Mouse (Mus musculus) midbrain, embryonic 10.5 days (tissue): Measurements from ENCODE around the gene Nif3l1. TPM values are rescaled to one million over a fixed set of nuclear protein-coding genes. Genes with fewer than 3 reads are reported as not detected.

Experiments
- DNase-seq: peaks from one replicate; pipeline ENCODE4 v3.0.0-alpha.2; 2017; ENCODE audit warnings: low spot score
- H3K27ac ChIP-seq: fragments of 300-500 bp; sonication (generic); replicated peaks from 2 replicates; pipeline ENCODE4 v1.5.1; 2016; ENCODE audit warnings: mild to moderate bottlenecking
- H3K27me3 ChIP-seq: fragments of 300-500 bp; sonication (generic); 2 replicates; pipeline ENCODE4 v1.6.1; 2016; ENCODE audit warnings: low read depth, mild to moderate bottlenecking; ENCODE audit not compliant: poor library complexity, severe bottlenecking
- H3K36me3 ChIP-seq: fragments of 300-500 bp; sonication (generic); 2 replicates; pipeline ENCODE4 v1.6.1; 2016; ENCODE audit warnings: mild to moderate bottlenecking, moderate library complexity
- H3K4me1 ChIP-seq: fragments of 300-500 bp; sonication (generic); 2 replicates; pipeline ENCODE4 v1.6.1; 2016
- H3K4me3 ChIP-seq: fragments of 300-500 bp; sonication (generic); 2 replicates; pipeline ENCODE4 v1.5.1; 2016; ENCODE audit warnings: mild to moderate bottlenecking, moderate library complexity
- H3K9me3 ChIP-seq: fragments of 300-500 bp; sonication (generic); replicated peaks from 2 replicates; pipeline ENCODE4 v1.6.1; 2016; ENCODE audit warnings: mild to moderate bottlenecking
- WGBS: fragments of 180-500 bp; shearing (Covaris S2); methylation state at CpG from one replicate; pipeline ENCODE4 v1.1.7; 2016; 5-methylcytosine and 5-hydroxymethylcytosine counted together
- polyA plus RNA-seq: library from polyadenylated mRNA; unstranded; fragments of >200 nt; fragmentation: Nextera tagmentation; extraction: Ambion mirVana; gene quantifications from 2 replicates; pipeline ENCODE4 v1.2.1, GENCODE M21; 2016

The Nif3l1 gene
- 70.8 and 76.7 TPM in 2 replicates for polyA plus RNA-seq

DNA sequence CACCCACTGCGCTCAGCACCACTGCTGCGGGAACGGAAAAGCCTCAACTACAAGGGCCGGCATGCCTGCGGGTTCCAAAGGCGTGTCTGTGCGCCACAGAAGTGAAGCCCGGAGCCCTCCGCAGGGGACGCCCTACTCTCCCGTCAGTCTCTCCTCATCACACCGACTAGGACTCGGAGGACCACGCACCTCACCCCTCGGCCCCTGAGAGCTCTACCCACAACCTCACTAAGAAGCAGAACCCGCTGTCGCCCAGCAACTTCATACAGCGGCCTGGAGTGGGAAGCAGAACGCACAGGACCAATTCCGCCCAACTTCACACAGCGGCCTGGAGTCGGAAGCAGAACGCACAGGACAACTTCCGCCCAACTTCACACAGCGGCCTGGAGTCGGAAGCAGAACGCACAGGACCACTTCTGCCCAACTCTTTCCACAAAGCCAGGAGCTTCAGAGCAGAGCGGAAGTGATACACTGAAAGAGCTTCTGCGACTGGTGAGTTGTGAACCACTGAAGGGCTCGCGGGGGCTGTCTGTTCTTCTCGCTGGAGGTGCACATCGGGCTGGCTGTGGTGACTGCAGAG lies at the start of gene Nif3l1, which contains the start of gene Ppil3:
Gene Nif3l1, plus strand, starts transcription at position 9 of the 580 bp plus-strand sequence.
Gene Ppil3, minus strand, starts transcription at position 344 of the 580 bp plus-strand sequence.
- peak within 1 kb of the TSS; percentile 77 for H3K4me3 ChIP-seq
- H3K9me3 ChIP-seq = no peaks in the 10 kb centered on the region
- DNase-seq = peak; percentile 87
- H3K4me1 ChIP-seq = peaks cover 28% of the 10 kb centered on the region
- peak within 1 kb of the TSS; percentile 91 for H3K27ac ChIP-seq
- no peaks in the 10 kb centered on the region for H3K27me3 ChIP-seq
- WGBS = under 1% methylated on average over 33 of the region's 33 CpGs
- H3K36me3 ChIP-seq = peaks cover 59% of the 10 kb centered on the region

DNA sequence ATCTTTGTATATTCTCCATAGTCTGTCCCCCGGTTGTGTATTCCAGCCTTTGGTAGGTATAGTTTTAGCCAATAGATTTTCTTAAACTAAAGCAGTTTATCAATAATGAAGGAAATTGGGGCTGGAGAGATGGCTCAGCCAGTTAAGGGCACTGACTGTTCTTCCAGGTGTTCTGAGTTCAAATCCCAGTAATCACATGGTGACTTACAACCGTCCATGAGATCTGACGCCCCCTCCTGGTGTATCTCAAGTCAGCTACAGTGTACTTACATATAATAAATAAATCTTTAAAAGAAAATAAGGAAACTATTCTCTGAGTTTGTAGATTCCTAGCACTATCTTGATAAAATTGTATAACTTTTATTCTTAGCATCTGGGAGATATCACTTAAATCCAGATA lies 49.6 kb upstream of the Nif3l1 start:
- H3K9me3 ChIP-seq = no peaks in the 10 kb centered on the region
- 99% methylated on average over 3 of the region's 3 CpGs for WGBS
- H3K36me3 ChIP-seq = peaks cover 59% of the 10 kb centered on the region
- peaks cover 19% of the 10 kb centered on the region for H3K4me1 ChIP-seq
- H3K27ac ChIP-seq = no peak overlapping the region
- no peak for DNase-seq
- no peaks in the 10 kb centered on the region for H3K27me3 ChIP-seq
- H3K4me3 ChIP-seq = no peak overlapping the region

DNA sequence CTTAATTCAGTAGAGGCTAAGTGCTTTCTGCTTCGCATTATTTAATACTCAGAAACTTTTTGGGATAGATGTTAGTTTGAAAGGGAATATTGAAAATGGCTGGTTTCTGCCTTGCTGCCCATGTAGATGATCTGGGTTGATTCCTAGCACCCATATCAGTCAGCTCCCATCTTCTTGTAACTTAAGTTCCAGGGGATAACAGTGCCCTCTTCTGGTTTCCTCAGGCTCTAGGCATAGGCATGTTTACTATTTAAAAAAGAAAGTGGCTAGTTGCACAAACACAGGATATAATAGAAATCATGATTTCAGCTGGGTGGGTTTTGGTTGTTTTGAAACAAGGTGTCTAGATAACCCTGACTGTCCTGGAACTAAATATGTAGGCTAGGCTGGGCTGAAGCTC lies 48.8 kb upstream of the Nif3l1 start:
- 97% methylated on average over 1 of the region's 1 CpGs for WGBS
- Histone ChIP-seq H3K4me1 (peaks cover 19% of the 10 kb centered on the region), H3K27ac (no peak overlapping the region), H3K36me3 (peaks cover 67% of the 10 kb centered on the region), H3K27me3 (no peaks in the 10 kb centered on the region), H3K4me3 (no peak overlapping the region), H3K9me3 (no peaks in the 10 kb centered on the region)
- no peak for DNase-seq

DNA sequence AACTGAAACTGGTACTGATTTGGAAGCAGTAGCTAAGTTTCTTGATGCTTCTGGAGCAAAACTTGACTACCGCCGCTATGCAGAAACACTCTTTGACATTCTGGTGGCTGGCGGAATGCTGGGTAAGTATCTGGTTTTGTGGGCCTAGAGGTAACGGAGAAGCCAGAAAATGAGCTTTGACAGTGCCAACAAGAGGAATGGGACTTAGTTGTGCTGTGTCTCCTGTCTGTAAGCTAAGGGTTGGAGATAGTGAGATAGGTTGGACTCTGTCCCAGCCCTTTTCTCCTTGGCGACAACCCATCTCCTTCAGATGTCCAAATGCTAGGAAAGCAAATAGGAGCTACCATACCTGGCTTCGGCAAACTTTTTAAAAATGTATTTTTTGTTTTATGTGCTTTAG lies 47.2 kb upstream of the Nif3l1 start:
- Histone ChIP-seq H3K4me1 (peaks cover 10% of the 10 kb centered on the region; the same call in 1 of the 2 replicates), H3K4me3 (no peak overlapping the region), H3K27ac (no peak overlapping the region), H3K9me3 (no peaks in the 10 kb centered on the region), H3K27me3 (no peaks in the 10 kb centered on the region), H3K36me3 (peaks cover 82% of the 10 kb centered on the region)
- no peak for DNase-seq
- 97% methylated on average over 6 of the region's 6 CpGs for WGBS

DNA sequence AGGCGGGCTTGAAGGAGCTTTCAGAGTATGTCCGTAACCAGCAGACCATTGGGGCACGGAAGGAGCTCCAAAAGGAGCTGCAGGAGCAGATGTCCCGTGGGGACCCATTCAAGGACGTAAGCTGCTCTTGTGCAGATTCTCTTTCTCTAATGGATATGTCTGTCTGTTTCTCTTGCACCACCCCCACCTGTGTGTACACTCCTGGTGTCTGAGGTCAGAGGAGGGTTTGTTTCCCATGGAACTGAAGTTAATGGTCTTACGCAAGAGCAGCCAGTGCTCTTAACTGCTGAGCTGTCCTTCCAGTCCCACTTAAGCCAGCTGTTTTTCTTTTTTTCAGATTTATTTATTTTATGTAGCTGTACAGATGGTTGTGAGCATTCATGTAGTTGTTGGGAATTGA lies 43.6 kb upstream of the Nif3l1 start:
- Histone ChIP-seq H3K4me3 (no peak overlapping the region), H3K27ac (no peak overlapping the region), H3K4me1 (no peaks in the 10 kb centered on the region), H3K9me3 (no peaks in the 10 kb centered on the region), H3K27me3 (no peaks in the 10 kb centered on the region), H3K36me3 (peaks cover 97% of the 10 kb centered on the region)
- no peak for DNase-seq
- 95% methylated on average over 6 of the region's 6 CpGs for WGBS

DNA sequence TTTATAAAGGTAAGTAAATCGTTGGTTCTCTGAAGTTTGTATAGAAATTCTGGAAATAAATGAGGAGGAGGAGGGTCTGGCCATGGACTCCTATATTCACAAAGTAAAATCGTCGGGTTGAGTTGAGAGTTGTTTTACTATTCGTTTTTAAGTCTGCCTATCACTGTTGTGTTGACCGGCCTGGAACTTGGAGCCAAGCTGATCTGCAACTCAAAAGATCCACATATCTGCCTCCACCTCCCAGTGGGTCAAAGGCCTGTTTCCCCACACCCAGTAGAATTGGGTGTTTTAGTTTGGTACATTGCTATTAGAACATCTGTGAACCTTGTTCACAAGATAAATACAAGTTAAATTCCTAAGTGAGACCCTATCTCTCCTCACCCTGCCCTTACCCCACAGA lies 41.2 kb upstream of the Nif3l1 start:
- no peaks in the 10 kb centered on the region for H3K4me1 ChIP-seq
- peaks cover 89% of the 10 kb centered on the region for H3K36me3 ChIP-seq
- WGBS = 90% methylated on average over 5 of the region's 5 CpGs
- DNase-seq = no peak
- no peaks in the 10 kb centered on the region for H3K9me3 ChIP-seq
- no peak overlapping the region for H3K4me3 ChIP-seq
- H3K27ac ChIP-seq = no peak overlapping the region
- H3K27me3 ChIP-seq = no peaks in the 10 kb centered on the region

DNA sequence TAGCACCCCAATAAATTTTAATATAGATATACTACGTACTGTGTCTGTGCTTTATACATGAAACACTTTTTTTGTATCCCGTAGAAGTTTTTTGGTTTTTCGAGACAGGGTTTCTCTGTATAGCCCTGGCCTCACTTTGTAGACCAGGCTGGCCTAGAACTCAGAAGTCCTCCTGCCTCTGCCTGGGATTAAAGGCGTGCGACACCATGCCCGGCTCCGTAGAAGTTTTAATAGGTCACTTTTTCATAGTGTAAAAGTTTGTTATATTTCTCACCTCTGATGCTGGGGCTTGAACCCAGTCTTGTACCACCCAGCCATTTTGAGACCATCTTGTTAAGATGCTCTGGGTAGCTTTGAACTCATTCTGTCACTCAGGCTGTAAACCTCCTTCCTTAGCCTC lies 37.6 kb upstream of the Nif3l1 start:
- WGBS = 94% methylated on average over 7 of the region's 7 CpGs
- no peaks in the 10 kb centered on the region for H3K27me3 ChIP-seq
- H3K9me3 ChIP-seq = no peaks in the 10 kb centered on the region
- H3K4me1 ChIP-seq = no peaks in the 10 kb centered on the region
- DNase-seq = no peak
- H3K4me3 ChIP-seq = no peak overlapping the region
- H3K27ac ChIP-seq = no peak overlapping the region
- peaks cover 82% of the 10 kb centered on the region for H3K36me3 ChIP-seq

DNA sequence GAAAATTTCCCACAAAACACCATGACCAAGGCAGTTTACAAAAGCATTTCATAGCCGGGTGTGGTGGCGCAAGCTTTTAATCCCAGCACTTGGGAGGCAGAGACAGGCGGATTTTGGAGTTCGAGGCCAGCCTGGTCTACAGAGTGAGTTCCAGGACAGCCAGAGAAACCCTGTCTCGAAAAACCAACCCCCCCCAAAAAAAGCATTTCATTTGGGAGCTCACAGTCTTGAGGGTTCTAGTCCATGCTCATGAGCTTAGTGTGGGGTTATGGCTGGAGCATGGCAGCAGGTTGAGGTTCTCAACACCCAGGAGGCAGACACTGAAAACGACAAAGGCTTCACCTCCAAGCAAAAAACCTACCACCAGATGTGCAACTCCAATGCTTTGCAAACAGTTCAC lies 36.8 kb upstream of the Nif3l1 start:
- H3K36me3 ChIP-seq = peaks cover 82% of the 10 kb centered on the region
- no peaks in the 10 kb centered on the region for H3K9me3 ChIP-seq
- H3K4me1 ChIP-seq = no peaks in the 10 kb centered on the region
- DNase-seq = no peak
- H3K27me3 ChIP-seq = no peaks in the 10 kb centered on the region
- H3K27ac ChIP-seq = no peak overlapping the region
- no peak overlapping the region for H3K4me3 ChIP-seq
- 88% methylated on average over 6 of the region's 6 CpGs for WGBS

DNA sequence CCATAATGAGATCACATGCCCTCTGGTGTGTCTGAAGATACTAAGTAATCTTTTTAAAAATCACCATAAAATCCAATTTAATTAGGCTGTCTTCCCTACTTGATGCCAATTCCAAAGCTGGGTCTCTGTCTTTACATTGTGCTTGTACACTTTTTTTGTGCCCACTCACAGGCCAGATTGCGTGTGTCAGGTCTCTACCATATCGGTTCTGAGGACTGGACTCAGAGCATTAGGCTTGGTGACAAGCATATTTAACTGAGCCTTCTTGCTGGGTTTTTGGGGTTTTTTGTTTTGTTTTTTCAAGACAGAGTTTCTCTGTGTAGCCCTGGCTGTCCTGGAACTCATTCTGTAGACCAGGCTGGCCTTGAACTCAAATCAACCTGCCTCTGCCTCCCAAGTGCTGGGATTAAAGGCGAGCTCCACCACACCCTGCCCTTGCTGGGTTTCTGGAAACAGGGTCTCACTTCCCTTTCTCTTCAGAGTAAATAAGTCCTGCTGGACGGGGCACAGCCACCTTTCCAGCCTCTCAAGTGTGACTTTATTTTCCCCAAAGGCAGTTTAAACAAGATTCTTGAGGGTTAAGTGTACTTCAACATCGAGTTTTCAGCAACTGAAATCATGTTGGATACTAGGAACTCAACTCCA lies 35.3 kb upstream of the Nif3l1 start:
- no peaks in the 10 kb centered on the region for H3K4me1 ChIP-seq
- H3K36me3 ChIP-seq = peaks cover 82% of the 10 kb centered on the region
- WGBS = 85% methylated on average over 5 of the region's 5 CpGs
- no peaks in the 10 kb centered on the region for H3K9me3 ChIP-seq
- no peaks in the 10 kb centered on the region for H3K27me3 ChIP-seq
- no peak overlapping the region for H3K27ac ChIP-seq
- no peak overlapping the region for H3K4me3 ChIP-seq
- DNase-seq = no peak

DNA sequence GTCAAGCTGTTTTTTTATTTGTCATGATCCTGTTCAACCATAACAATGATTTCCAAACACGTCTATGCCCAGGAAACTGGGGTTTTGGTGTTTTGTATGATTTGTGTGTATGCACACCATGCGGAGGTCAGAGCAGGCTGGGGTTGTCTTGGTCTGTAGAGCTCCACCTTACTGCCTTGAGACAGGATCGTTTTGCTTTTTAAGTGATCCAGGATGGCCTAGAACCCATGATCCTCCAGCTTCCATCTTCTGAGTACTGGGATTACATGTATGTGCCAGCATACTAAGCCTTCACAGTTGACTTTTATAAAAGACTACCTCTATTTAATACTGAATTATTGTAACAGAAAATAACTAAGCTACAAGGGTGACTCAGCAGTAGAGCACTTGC lies 34.8 kb upstream of the Nif3l1 start:
- Histone ChIP-seq H3K9me3 (no peaks in the 10 kb centered on the region), H3K4me1 (no peaks in the 10 kb centered on the region), H3K27ac (no peak overlapping the region), H3K36me3 (peaks cover 82% of the 10 kb centered on the region), H3K27me3 (no peaks in the 10 kb centered on the region), H3K4me3 (no peak overlapping the region)
- WGBS = 89% methylated on average over 3 of the region's 3 CpGs
- no peak for DNase-seq

DNA sequence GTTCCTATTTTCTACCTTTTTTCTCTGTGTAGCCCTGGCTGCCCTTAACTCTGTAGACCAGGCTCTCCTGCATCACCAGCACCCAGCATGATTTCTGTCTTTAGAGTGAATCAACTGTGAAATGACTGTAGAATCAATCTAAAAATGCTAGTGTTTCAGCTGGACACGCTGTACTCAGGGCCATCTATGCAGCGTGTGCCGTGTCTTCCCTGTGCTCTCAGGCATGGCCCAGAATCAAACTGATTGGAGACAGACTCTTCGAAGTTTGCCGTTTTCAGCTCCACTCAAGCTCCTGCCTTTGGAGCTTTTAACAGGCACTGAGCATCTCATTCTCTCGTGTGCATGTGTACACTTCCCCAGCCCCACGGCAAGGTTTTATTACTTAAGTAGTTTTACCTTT lies 34.2 kb upstream of the Nif3l1 start:
- Histone ChIP-seq H3K36me3 (peaks cover 82% of the 10 kb centered on the region), H3K27ac (no peak overlapping the region)

DNA sequence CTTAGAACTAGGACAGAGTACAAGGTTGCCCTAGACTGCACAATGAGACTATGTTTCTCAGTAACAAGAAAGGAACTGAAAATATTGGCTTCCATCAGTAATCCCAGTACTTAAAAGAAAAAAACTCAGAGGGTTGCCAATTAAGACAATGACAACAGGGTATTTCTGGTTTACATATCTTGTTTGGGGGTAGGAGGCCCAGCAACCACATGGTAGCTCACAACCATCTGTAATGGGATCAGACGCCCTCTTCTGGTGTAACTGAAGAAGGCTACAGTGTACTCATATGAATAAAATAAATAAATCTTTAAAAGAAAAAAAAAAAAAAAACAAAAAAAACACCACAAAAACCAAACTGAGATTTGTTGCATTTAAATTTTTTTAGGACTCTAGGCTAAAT lies 29.5 kb upstream of the Nif3l1 start:
- WGBS = 47% methylated on average over 1 of the region's 1 CpGs
- no peak for DNase-seq
- H3K9me3 ChIP-seq = no peaks in the 10 kb centered on the region
- H3K4me1 ChIP-seq = no peaks in the 10 kb centered on the region
- H3K36me3 ChIP-seq = peaks cover 99% of the 10 kb centered on the region
- no peak overlapping the region for H3K4me3 ChIP-seq
- no peaks in the 10 kb centered on the region for H3K27me3 ChIP-seq
- no peak overlapping the region for H3K27ac ChIP-seq

More for the DNA sequence above, 34.2 kb upstream of the Nif3l1 start:
- Histone ChIP-seq H3K4me3 (no peak overlapping the region), H3K4me1 (no peaks in the 10 kb centered on the region), H3K9me3 (no peaks in the 10 kb centered on the region), H3K27me3 (no peaks in the 10 kb centered on the region)
- 96% methylated on average over 7 of the region's 7 CpGs for WGBS
- no peak for DNase-seq

DNA sequence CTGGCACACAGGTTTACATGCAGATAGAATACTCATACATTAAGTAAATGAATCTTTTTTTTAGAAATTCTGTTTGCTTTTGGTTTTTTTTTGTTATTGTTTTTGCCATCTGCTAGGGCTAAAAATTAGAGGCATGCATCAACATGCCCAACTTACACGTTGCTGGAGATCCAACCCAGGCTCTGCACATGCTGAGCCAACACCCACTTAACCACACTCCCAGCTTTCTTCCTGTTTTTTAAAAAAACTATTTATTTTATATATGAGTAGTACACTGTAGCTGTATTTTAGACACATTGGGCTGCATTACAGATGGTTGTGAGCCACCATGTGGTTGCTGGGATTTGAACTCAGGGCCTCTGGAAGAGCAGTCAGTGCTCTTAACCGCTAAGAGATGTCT lies 28.9 kb upstream of the Nif3l1 start:
- Histone ChIP-seq H3K27ac (no peak overlapping the region), H3K27me3 (no peaks in the 10 kb centered on the region), H3K4me3 (no peak overlapping the region), H3K4me1 (peaks cover 2% of the 10 kb centered on the region), H3K9me3 (no peaks in the 10 kb centered on the region), H3K36me3 (peaks cover 99% of the 10 kb centered on the region)
- DNase-seq = no peak
- WGBS = 93% methylated on average over 2 of the region's 2 CpGs
